Mouse (Mus musculus): ENCODE data around the gene Lrguk.

Lrguk gene

DNA sequence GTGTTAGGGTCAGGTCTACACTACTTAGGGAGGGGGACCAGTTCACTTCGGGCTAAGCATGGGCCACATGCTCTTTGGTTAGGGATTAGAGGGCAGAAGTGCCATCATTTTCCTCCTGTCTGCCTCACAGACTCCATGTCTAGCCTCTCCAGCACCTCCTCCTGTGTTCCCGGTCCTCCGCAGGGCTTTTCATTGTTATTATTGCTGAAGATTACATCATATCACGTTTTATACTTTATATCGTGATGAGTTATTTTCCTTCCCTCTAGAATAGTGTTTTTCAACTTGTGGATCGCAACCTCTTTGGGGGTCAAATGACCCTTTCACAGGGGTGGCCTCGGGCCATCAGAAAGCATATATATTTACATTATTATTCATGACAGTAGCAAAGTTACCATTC lies 37.5 kb downstream of the Lrguk start:
- DNase-seq (ENCODE audit: low spot score), result no peak

DNA sequence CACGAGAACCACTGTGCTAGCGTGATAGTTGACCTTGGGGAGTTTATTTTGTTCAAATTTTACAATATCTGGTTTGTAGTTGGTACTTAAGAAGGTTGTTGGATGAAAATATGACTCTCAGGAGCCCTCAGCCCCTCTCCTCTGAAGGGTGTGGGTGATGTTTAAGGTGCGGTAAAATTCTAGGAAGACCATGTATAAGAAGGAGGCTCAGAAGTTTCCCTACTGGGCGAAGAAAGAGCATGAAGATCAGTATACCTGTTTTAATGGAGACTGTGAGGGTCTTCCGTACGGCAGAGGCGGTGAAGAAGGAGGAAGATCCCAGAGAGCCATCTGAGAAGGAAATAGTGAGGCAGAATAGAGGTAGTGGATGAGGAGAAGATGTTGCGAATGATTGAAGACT lies 38.0 kb downstream of the Lrguk start:
- DNase-seq (ENCODE audit: low spot score), result no peak

DNA sequence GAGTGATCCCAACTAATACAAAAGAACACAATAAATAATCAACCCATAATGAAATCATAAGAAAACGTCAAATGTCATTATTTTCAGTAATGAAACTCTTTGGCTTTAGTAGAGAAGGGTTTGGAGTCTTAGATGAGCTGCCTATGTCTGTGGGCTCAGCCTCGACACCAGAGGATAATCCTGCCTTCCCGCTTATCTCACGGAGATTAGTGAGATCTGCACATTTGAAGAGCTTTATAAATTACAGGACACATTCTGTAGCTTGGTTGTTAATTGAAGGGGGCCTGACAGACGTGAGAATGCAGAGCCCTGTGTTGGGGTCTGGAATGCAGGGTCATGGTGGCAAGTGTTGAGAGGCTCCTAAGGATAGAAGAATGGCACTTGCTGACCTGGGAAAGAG lies 42.7 kb downstream of the Lrguk start:
- no peak for DNase-seq (ENCODE audit: low spot score)

DNA sequence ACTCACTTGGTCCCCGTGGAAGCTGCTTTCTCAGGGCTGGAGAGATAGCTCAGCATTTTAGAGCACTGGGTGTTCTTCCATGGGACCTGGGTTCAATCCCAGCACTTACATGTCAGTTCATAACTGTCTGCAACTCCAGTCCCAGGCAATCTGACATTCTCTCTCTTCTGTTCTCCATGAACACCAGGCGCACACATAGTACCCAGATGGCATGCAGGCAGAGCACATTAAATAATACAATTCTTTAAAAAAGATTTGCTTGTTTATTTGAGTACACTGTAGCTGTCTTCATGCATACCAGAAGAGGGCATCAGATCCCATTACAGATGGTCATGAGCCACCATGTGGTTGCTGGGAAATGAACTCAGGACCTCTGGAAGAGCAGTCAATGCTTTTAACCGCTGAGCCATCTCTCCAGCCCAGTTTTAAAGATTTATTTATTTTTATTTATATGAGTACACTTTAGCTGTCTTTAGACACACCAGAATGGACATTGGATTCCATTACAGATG lies 44.7 kb downstream of the Lrguk start:
- DNase-seq (ENCODE audit: low spot score), result no peak

DNA sequence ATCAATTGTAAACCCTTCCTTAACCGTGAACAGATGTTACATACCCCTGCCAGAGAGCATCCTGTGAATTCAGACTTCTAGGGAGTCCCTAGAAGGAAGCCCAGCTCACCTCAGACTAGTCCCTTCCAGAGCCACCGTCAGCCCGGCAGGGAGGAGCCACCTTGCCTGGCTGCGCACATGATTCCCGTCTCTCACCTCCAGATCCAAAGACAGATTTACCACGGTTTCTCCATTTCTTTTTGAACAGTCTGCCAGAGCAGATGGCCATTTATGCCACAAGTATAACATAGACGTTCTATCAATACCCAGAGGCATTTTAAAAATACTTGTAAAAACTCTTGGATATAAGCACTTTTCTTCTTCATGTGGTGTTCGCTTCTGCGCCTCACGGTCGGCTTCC lies 46.3 kb downstream of the Lrguk start:
- no peak for DNase-seq (ENCODE audit: low spot score)

DNA sequence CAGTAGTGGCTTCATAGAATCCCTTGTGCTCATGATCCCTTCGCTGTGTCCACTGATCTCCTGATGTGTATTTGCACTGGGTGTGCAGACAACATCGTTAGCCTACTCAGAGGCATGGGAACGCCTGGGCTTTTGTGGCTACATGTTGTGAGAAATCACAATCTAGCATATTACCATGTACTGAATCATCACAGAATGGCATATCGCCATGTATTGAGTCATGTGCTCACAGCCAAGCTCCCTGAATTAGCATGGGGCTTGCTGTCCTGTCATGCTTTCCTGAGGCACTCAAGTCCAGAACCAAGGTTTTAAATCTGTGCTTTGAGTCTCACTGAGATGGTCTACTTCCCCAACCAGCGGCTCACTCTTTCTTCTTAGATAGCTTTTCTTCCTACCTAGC lies 54.2 kb downstream of the Lrguk start:
- DNase-seq (ENCODE audit: low spot score), result no peak

DNA sequence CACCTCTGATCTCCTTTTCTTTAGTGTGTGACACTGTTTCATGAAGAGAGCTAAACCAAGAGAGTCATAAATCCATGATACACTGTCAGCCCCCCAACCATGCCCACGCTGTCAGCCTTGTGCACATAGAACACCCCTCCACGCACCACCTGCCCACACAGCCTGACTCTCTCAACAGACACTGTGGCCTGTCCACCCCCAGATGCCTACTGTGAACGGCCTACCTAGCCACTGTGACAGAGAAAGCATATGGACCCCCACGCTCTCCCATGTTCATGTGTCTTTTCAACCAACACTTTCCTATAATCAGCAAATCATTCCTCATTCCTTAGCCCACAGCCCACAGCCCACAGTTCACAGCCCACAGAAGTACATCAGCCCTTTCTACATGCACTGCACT lies 58.5 kb downstream of the Lrguk start:
- DNase-seq (ENCODE audit: low spot score), result no peak

DNA sequence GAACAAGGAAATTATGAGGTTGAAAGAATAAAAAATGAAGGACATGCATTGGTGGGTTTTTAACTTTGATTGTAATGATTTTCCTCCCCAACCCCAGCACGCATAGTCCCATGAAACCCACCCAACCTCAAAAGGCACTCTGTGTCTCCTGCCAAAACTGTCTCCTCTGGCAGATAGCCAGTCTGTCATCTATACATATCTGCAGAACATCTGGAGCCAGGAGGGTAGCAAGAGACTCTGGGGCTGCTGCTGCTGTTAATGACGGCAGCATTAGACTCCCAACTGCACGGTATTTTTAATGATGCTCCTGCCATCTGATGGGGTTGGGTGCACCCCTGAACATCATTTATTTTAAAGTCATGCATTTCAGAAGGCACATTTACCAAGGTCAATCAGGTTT lies 59.7 kb downstream of the Lrguk start:
- DNase-seq (ENCODE audit: low spot score), result no peak

DNA sequence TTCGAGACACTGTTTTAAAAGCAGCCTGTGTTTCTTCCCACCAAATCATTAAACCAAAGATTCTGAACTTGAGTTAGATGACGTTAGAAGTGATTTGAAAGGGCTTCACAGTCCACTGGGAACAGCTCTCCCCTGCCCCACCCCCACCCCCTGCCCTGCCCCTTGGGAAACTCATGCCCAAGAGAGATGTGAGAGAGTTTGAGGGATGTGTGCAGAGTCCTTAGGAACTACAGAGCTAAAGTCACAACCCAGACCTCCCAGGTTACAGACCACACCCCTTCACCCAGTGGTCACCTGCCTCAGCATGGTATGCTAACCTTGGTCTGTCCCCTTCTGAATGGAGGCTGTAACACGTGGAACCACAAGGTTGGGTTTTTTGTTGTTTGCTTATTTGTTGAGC lies 62.3 kb downstream of the Lrguk start:
- DNase-seq (ENCODE audit: low spot score), result no peak

DNA sequence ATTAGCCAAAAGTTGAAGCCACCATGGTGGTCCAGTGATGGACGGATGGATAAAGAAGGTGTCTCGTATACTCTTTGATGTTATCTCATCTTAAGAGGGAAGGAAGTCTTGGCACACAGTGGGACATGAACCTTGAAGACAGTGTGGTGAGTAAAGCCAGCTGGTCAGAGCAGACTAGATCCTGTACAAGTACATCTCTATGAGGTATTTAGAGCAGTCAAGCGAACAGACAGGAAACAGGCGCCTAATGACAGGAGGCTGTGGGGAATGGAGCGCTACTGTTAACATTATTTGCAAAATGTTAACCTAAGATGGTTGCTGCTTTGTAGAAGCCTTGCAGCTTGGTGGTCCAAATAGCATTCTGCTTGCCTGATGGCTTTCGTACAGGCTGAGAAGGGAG lies 67.0 kb downstream of the Lrguk start:
- DNase-seq (ENCODE audit: low spot score), result no peak

DNA sequence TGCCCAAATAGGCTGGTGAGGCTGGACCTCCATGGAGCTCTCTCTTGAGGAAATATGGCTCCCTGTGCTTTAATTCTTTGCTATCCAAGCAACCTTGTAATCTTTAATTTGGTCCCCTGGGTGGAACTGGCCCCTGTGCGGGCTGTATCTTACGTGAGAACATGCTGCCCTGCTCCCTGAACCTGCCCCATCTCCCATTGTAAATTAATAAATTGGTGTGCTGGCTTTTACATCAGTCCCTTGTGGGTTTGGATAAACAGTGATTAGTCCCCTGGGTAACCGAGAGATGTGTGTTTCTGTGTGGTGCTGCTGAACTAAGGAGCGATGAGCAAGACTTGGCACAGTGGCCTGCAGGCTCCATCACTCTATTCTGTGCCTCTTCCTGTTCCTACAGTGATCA lies 67.7 kb downstream of the Lrguk start:
- DNase-seq (ENCODE audit: low spot score), result no peak

DNA sequence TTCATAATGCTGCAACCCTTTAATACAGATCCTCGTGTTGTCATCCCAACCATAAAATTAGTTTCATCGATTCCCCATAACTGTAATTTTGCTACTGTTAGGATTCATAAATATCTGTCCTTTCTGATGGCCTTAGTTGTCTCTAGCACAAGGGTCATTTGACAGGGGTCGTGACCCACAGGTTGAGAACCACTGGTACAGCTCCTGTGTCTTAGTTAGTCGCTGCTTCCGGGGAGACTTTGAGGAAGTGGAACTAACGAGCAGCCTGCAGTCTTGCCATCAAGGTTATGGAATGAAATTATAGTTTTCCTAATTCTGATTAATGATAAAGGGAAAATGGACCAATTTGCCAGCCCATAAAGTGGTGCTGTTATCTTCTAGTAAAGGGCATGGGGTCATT lies 70.5 kb downstream of the Lrguk start:
- no peak for DNase-seq (ENCODE audit: low spot score)

DNA sequence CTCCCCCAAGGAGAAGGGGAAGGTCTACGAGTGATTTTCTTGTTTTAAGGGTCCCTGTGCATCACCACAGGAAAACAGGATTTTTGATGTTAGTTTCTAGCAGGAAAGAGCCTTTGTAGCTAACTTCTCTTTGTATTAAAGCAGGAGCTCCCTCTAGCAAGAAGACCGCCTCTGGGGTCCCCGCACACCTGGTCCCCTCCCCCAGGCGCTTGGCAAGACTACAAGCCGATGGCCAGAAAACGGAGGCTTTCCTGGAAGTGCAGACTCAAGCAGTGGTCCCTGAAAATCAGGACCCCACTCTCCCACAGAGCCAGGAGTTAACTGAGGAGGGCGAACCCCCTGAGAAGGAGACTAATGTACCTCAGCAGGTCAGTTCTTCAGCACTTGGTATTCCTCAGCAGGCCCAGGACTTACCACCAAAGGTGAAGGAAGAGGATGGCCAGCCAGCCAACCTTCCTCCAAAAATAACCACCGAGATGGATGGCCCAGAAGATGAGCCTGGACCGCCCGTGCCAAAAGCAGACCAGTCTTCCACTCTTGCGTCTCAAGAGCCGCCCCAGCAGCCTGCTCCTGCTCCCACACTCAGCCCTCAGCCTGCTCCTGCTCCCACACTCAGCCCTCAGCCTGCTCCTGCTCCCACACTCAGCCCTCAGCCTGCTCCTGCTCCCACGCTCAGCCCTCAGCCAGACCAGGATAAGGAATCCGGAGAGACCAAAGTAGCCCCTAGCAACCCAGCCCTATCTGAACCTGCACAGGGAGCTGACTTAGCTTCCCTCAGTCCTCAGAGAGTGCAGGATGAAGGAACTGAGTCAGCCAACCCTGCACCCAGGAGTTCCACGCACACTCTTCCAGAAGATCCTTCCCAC lies 72.5 kb downstream of the Lrguk start:
- no peak for DNase-seq (ENCODE audit: low spot score)

DNA sequence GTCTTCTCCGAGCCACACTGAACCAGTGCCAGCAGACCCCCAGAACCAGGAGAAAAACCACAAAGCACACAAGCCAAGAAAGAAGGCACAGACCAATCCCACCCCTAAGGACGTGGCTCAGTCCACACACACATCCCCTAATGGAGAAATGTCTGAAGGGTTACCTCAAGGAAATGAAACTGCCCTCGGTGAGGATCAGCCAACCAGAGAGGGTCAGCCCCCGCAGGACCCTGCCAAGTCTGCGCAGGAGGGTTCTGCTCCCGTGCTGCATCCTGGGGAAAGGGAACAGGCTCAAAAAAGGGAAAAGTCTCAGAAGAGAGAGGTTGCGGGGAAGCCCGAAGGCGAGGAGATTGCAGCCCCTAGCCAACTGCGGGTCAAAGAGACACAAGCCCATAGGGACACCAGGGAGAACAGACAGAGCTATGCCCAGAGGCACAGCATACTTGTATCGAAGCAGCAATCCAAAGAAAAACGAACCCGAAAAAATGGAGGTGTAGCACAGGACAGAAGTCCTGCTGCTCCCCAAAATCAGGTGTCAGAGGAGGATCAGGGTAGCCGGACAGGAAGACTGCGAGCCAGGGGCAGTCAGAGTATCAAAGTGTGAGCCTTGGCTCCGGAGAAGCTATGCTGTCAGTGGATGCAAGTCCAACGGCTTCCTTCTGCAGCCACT lies 74.1 kb downstream of the Lrguk start:
- DNase-seq (ENCODE audit: low spot score), result no peak

DNA sequence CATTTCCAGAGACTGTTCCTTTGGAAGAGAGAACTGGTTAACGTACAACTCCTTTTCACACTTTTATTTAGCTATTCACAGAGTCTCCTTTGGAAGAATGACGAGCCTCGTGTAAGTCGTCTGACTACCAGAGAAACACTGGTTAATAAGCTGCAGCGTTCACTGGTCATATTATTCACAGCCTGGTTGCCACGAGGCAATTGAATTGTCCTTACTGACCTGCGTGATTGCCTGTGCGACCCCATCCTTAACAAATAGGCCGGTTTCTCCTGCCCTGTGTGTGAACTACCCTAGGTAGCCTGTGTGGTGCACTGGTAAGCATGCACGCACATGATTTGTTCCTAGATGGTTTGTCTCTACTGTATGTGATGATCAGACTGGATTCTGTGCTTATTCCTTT lies 81.3 kb downstream of the Lrguk start:
- no peak for DNase-seq (ENCODE audit: low spot score)

DNA sequence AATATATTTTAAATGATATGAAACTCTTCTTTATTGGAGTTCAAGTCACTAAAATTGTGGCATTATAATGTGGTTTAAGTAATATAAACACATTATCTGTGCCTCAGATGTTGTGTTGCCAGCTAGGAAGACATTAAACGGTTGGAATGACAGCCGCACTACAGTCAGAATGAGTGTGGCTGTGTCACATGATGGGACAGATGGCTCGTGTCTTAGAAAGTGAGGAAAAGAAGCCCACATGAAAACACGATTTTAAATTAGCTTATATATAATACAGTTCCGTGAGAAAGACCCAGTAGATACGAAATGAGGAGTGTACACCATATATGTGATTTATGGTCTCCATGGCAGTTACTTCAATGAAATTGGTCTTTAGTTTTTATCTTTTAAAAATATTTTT lies 82.2 kb downstream of the Lrguk start:
- DNase-seq (ENCODE audit: low spot score), result no peak

DNA sequence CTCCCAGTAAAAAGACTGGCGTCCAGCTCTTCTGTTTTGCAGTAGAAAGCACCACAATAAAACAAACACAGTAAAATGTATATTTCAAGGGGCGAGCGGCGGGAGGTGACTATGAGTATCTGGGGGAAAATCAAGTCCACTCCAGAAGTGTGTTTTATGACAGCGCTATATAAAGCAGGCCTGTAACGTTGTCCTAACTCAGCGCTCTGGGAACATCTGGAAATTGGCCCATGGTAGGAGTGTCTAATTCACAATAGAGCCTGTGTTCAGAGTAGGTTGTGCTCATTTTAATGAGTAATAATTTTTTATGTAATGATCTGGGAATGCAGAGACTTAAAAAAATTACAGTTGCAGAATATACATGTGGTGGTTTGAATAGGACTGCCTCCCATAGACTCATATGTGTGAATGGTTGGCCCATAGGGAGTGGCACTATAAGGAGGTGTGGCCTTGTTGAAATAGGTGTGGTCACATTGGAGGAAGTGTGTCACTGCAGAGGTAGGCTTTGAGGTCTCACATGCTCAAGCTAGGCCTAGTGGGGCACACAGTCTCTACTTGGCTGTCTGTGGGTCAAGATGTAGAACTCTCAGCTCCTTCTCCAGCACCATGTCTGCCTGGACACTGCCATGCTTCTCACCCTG lies 87.7 kb downstream of the Lrguk start:
- no peak for DNase-seq (ENCODE audit: low spot score)

DNA sequence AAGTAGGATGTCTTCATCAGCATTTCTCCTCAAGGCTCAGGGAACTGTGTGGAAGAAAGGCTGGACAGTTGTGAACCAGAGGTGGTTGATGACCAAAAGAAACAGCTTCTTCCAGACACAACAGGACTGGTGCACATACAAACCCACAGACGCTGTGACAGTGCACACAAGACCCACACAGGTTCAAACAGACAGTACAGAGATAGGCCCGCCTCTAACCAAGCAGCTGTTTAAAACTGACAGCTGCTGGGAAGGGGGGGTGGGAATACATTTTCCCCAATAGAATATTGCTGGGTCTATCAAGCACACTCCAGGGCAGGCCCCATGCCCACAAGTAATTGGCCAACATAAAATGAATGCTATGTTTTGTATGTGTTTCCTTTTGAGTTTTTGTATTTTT lies 95.2 kb downstream of the Lrguk start:
- DNase-seq (ENCODE audit: low spot score), result no peak

DNA sequence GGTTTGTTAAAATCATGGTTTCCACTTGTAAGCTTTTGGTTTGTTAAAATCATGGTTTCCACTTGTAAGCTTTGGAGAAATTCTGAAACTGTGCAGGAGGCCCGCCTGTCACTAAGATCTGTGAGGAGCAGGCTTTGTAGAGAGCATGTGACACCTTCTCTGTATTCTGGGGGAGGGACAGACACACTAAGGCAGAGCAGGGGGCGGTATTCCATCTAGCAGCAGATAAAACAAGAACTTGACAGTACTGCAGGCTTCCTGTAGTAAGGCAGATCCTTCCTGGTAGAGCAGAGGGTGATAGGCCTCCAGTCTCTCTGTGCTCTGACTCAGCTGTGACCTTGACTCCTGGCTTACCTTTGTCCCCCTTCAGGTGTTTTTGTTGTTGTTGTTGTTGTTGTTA lies 100.0 kb downstream of the Lrguk start:
- DNase-seq (ENCODE audit: low spot score), result no peak

DNA sequence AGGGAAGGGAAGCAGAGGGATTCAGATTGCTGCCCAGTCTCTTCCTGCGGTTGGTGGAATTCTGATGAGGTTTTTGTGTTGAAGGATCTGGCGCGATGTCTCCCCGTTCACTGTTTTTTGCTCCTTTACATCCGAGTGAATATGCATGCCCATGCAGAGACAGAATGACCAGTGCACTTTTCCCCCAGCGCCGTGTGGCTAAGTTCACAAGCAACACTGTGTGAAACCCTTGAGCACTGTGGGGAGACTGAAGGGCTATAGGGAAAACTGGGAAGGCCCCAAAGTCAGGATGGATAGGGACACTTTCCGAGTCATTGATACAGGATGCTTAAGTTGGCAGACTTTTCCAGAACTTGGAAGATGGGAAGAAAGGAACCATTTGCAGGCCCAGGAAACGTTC lies 103.1 kb downstream of the Lrguk start:
- no peak for DNase-seq (ENCODE audit: low spot score)

DNA sequence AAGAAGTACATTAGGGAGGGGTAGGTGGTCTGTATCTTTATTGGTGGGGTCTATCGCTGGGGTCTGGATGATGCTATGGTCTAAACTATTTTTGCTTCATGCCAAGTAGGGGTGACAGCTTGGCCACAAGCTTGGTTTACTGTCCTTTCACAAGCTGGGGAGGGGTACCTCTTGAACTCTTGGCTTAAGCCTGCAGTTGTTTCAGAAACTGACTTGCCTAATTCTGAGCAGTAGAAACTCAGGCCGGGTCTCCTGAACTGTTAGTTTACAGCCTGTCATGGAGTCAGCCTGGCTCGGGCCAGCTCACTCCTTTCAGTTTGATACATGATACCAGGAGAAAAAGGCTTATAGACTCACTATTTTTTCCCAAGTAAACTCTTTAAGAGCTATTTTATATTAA lies 109.1 kb downstream of the Lrguk start:
- no peak for DNase-seq (ENCODE audit: low spot score)

DNA sequence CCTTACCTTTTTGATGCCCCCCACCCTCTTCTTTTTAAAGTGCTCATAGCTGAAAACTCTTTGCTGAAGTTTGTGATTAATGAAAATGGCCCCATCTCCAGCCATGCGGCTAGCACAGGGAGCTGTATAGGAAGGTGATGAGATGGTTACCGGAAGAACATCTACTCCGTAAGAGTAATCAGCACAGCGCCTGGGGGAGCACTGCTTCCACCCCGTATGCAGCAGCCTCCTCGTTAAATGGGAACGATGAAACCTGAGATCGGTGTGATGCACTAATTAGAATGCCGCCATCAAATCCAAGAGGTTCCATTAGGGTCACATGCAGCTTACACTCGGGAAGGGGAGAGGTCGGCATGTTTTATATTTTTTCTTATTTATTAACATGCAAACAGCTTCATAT lies 113.7 kb downstream of the Lrguk start:
- DNase-seq (ENCODE audit: low spot score), result no peak

DNA sequence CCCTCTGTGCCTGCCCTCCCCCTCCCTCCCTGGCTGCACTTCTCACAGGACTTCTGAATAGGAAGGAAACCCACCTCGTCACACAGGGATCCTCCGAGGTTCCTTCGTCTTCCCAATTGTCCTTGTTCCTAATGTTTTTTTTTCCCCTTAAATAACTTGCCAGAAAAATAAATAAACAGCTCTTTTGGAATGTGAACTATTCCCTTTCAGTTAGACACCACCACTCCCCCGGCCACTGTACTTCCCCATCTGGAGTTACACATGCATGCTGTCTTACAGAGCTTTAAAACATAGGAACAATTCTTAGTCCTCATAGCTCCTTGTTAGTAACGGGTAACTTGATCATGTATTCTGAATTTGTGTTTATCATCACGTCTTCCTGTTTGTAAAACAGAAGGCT lies 116.8 kb downstream of the Lrguk start:
- DNase-seq (ENCODE audit: low spot score), result no peak
